Mouse (Mus musculus) monocyte, adult 59 days (primary cell): ENCODE results near the gene Sprr2f. TPM values are rescaled to one million over a fixed set of nuclear protein-coding genes. Genes with fewer than 3 reads are reported as not detected.

ENCODE experiments used
- total RNA-seq, 2 experiments: library from RNA; stranded (reverse); gene quantifications; one replicate each; pipeline ENCODE4 v1.2.4; 2023

The Sprr2f gene
- total RNA-seq = not detected

GRCm38 (mm10) chr3:92364887-92365286 lies at the start of gene Sprr2f:
Sprr2f (plus strand) TSS chr3:92365187.

DNA sequence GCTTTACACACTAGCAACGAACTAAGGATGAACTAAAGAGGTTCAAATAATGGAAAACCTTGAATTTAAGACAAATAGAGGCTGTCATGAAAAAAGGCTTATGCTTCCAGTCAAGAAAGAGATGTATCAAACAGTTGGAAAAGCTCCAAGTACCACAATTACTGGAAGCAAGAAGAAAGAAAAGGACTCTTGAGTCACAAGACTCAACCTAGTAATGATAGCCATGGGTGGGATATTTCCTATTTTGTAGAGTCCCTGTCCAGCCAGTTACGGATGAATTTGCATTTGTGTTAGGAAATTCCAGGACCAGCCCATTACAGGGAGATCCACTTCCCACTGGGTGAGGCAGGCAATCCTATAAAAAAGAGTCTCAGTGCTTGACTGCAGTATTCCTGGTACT lies 48.7 kb upstream of the Sprr2f start, which contains the start of gene Sprr2b:
Gene Sprr2b (plus strand): TSS at position 301 of the 400 bp plus-strand sequence.

GRCm38 (mm10) chr3:92338840-92339239 lies 26.1 kb upstream of the Sprr2f start, which contains the start of gene Sprr2d:
Sprr2d (plus strand) TSS chr3:92339140.

GRCm38 (mm10) chr3:92351843-92352242 lies 13.1 kb upstream of the Sprr2f start, which contains the start of gene Sprr2e:
Sprr2e (plus strand) TSS chr3:92352143.

DNA sequence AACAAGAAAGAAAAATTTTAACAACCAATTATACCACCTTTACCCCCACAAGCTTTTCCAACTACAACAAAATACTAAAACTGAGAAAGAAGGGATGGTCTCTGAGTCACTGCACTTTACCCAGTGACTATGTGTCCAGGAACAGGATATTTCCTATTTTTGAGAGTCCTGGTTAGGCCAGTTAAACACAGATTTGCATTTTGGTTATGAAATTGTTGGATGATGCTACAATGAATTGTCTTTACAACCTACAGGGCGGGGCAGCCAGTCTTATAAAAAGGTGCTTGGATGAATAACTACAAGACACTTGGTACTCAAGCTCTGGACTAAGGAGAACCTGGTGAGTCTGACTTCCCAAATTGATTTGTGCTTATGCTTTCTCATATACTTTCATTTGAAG lies 20.4 kb downstream of the Sprr2f start, which contains the start of gene Sprr2h:
Gene Sprr2h (plus strand): TSS at position 301 of the 400 bp plus-strand sequence.

DNA sequence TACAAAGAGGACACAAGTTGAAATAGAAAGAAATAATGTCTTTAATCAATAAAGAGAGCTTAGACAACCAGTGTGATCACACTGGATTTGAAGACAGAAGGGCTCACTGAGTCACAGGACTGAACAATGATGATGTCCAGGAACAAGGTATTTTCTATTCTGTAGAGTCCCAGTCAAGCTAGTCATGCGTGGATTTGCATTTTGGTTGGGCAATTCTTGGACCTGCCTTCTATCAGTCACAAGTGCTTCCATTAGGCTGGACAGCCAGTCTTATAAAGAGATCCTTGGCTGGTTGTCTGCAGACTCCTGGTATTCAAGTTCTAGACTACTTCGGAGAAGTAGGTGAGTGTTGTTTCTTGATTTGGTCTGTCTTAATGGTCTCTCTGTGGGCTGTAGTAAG lies 42.7 kb downstream of the Sprr2f start, which contains the start of gene Sprr2i:
Gene Sprr2i (plus strand): TSS at position 301 of the 400 bp plus-strand sequence.

Other genes with a start within 250 kb of the Sprr2f start
- gene Prr9, start 241.2 kb upstream of the Sprr2f start, total RNA-seq = not detected
- not detected for gene Lelp1, start 222.4 kb upstream of the Sprr2f start, total RNA-seq
- not detected for gene Sprr2a1, start 149.4 kb upstream of the Sprr2f start, total RNA-seq
- not detected for gene Sprr2a2, start 149.3 kb upstream of the Sprr2f start, total RNA-seq
- gene Sprr2a3, start 79.8 kb upstream of the Sprr2f start, total RNA-seq = not detected
- gene Sprr2b, start 48.6 kb upstream of the Sprr2f start, total RNA-seq = not detected
- not detected for gene Sprr2d, start 26.0 kb upstream of the Sprr2f start, total RNA-seq
- gene Sprr2e, start 13.0 kb upstream of the Sprr2f start, total RNA-seq = not detected
- gene Sprr2h, start 20.5 kb downstream of the Sprr2f start, total RNA-seq = not detected
- gene Sprr2i, start 42.8 kb downstream of the Sprr2f start, total RNA-seq = not detected
- gene Sprr2j-ps, start 52.9 kb downstream of the Sprr2f start, total RNA-seq = not detected
- 1 to 10 TPM in 1 of 2 experiments, under 1 TPM in 1; 0.86 to 2.0 TPM for gene Gm9774, start 64.2 kb downstream of the Sprr2f start, total RNA-seq
- not detected for gene Sprr2k, start 67.4 kb downstream of the Sprr2f start, total RNA-seq
- gene Sprr1b, start 73.6 kb downstream of the Sprr2f start, total RNA-seq = not detected
- gene Sprr3, start 93.5 kb downstream of the Sprr2f start, total RNA-seq = not detected
- not detected for gene Sprr1a, start 120.7 kb downstream of the Sprr2f start, total RNA-seq
- not detected for gene Sprr4, start 135.3 kb downstream of the Sprr2f start, total RNA-seq
- not detected for gene 2310046K23Rik, start 169.3 kb downstream of the Sprr2f start, total RNA-seq
- gene Ivl, start 208.5 kb downstream of the Sprr2f start, total RNA-seq = not detected
- not detected for gene Smcp, start 223.8 kb downstream of the Sprr2f start, total RNA-seq
- gene 2210017I01Rik, start 242.3 kb downstream of the Sprr2f start, total RNA-seq = not detected